Mouse (Mus musculus) intestine, embryonic 14.5 days (tissue): Measurements from ENCODE around the gene Rabgap1l. TPM values are rescaled to one million over a fixed set of nuclear protein-coding genes. Genes with fewer than 3 reads are reported as not detected.

ENCODE experiments used
- ATAC-seq: fragments of 200-750 bp; cut with Nextera tagmentation; replicated peaks from 2 replicates; pipeline ENCODE4 v1.8.0; 2017; ENCODE audit warnings: low read depth, moderate number of reproducible peaks, moderate TSS enrichment, moderate library complexity; ENCODE audit not compliant: low FRiP score, low TSS enrichment
- DNase-seq: peaks from one replicate; pipeline ENCODE4 v3.0.0-alpha.2; 2018; ENCODE audit warnings: low spot score
- H3K27ac ChIP-seq: fragments of 300-500 bp; sonication (generic); 2 replicates; pipeline ENCODE4 v1.5.1; 2014; ENCODE audit warnings: low read depth, mild to moderate bottlenecking, control low read depth
- H3K27me3 ChIP-seq: fragments of 300-500 bp; sonication (generic); replicated peaks from 2 replicates; pipeline ENCODE4 v1.6.1; 2014; ENCODE audit warnings: low read length, control low read depth; ENCODE audit not compliant: control insufficient read depth, insufficient read depth
- H3K36me3 ChIP-seq: fragments of 300-500 bp; sonication (generic); 2 replicates; pipeline ENCODE4 v1.6.1; 2014; ENCODE audit warnings: low read length, control low read depth; ENCODE audit not compliant: control insufficient read depth, insufficient read depth
- H3K4me1 ChIP-seq: fragments of 300-500 bp; sonication (generic); replicated peaks from 2 replicates; pipeline ENCODE4 v1.6.1; 2014; ENCODE audit warnings: low read length, control low read depth, mixed read lengths; ENCODE audit not compliant: control insufficient read depth, insufficient read depth
- H3K4me2 ChIP-seq: fragments of 300-500 bp; sonication (generic); 2 replicates; pipeline ENCODE4 v1.6.1; 2014; ENCODE audit warnings: low read length
- H3K4me3 ChIP-seq: fragments of 300-500 bp; sonication (generic); 2 replicates; pipeline ENCODE4 v1.5.1; 2014; ENCODE audit warnings: low read depth, low read length, control low read depth, mixed read lengths
- H3K9ac ChIP-seq: fragments of 300-500 bp; sonication (generic); 2 replicates; pipeline ENCODE4 v1.6.1; 2014; ENCODE audit warnings: mild to moderate bottlenecking, low read length
- H3K9me3 ChIP-seq: fragments of 300-500 bp; sonication (generic); 2 replicates; pipeline ENCODE4 v1.6.1; 2016; ENCODE audit warnings: low read length, control low read depth; ENCODE audit not compliant: control insufficient read depth
- WGBS: fragments of 180-500 bp; shearing (Covaris S2); extraction: QIAGEN DNeasy Blood & Tissue Kit; methylation state at CpG from one replicate; pipeline ENCODE4 v1.1.7; 2014; 5-methylcytosine and 5-hydroxymethylcytosine counted together
- polyA plus RNA-seq: library from polyadenylated mRNA; unstranded; fragments of >200 nt; fragmentation: Nextera tagmentation; extraction: Ambion mirVana; gene quantifications from 2 replicates; pipeline ENCODE4 v1.2.1, GENCODE M21; 2014

Gene Rabgap1l
- polyA plus RNA-seq, 1 experiment from 2014 or later, result 19.9 TPM

DNA sequence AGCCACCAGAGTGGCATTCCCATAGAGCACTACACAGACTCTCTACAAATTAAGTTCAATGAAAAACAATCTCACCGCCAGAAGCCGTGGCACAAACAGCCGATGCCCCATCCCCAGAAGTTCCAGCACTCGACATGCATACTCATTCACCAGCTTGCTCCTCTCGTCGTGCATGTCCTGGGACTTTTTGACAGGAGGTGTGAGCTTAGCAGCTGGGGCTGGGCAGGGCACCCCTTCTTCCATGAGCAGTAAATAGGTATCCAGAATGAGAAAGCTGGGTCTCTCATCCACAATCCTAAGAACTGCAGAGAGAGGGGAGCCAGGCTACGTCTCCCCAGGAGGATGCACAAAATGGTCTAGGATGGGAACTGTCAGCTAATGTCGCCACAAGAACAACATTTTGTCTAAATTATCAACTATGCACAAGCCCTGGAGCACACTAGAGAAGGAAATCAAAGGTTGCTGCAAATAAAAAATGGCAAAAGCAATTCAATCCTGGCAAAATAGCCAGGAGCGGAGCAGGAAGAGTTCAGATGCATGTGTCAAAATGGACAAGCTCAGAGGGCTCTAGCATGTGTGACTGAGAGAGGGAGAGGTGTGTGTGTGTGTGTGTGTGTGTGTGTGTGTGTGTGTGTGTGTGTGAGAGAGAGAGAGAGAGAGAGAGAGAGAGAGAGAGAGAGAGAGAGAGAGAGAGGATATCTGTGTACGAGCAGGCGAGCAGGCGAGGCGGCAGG, 441.7 kb downstream of the Rabgap1l start:
- ATAC-seq (peak; percentile 49; the same call in 1 of the 2 replicates), DNase-seq (peak; percentile 51)
- no peaks in the 10 kb centered on the region for H3K36me3 ChIP-seq
- peak overlapping the region; percentile 40; the same call in 1 of the 2 replicates for H3K9ac ChIP-seq
- H3K4me2 ChIP-seq, result peak overlapping the region; percentile 56
- peak overlapping the region; percentile 35 for H3K4me3 ChIP-seq
- H3K4me1 ChIP-seq, result peaks cover 8% of the 10 kb centered on the region
- H3K9me3 ChIP-seq, result no peaks in the 10 kb centered on the region
- no peaks in the 10 kb centered on the region for H3K27me3 ChIP-seq
- no peak overlapping the region for H3K27ac ChIP-seq
- WGBS, result 23% methylated on average over 13 of the region's 13 CpGs

DNA sequence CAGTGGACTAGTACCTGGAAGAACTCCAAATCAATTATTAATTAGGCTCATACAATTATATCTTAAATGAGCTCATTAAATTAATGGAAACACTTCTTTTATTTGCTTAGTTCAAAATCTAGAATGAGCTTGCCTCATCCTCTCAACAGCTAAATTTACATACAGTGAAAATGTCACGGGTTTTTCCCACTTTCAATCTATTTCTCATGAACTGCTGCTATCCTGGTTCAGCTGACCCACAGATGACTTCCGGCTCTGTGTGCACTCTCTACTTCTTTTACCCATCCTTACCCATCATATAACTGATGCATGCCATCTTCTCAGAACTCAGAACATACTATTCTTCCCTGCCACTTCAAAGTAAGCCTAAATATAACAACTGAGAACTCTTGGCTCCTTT, 452.4 kb downstream of the Rabgap1l start:
- H3K36me3 ChIP-seq, result no peaks in the 10 kb centered on the region

GRCm38 (mm10) chr1:160339374-160339773, 453.6 kb downstream of the Rabgap1l start:
- WGBS, result 76% methylated on average over 4 of the region's 4 CpGs
- no peak for DNase-seq
- no peak overlapping the region for H3K4me3 ChIP-seq
- H3K4me1 ChIP-seq, result no peaks in the 10 kb centered on the region; the same call in 1 of the 2 replicates
- no peak overlapping the region for H3K4me2 ChIP-seq
- no peak for ATAC-seq
- H3K9me3 ChIP-seq, result no peaks in the 10 kb centered on the region
- no peaks in the 10 kb centered on the region for H3K27me3 ChIP-seq
- no peak overlapping the region for H3K27ac ChIP-seq
- H3K9ac ChIP-seq, result no peak overlapping the region
- H3K36me3 ChIP-seq, result no peaks in the 10 kb centered on the region

More for the DNA sequence above, 452.4 kb downstream of the Rabgap1l start:
- Histone ChIP-seq H3K4me3 (no peak overlapping the region), H3K4me1 (no peaks in the 10 kb centered on the region; the same call in 1 of the 2 replicates), H3K9ac (no peak overlapping the region), H3K9me3 (no peaks in the 10 kb centered on the region), H3K4me2 (no peak overlapping the region), H3K27ac (no peak overlapping the region), H3K27me3 (no peaks in the 10 kb centered on the region)
- ATAC-seq (no peak), DNase-seq (no peak)
- WGBS, result 89% methylated on average over 2 of the region's 2 CpGs

DNA sequence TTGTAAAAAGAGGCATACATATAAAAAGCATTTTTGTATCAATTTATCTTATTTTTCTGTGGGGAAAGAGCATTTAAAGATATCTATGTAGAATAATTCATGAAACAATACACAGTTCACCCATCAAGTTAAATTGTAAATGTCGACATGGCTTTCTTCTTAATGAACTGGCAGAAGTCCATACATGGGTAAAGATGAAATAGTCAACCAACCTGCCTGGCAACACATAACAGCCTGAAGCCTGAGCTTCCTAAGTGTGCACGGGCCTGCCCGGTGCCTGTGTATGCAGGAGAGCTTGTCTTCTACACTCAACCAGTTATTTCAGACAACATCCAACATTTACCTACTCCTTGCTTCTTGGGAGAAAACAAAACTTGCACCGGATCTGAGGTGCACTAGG, 458.2 kb downstream of the Rabgap1l start:
- ATAC-seq, result no peak
- H3K4me3 ChIP-seq, result no peak overlapping the region
- no peaks in the 10 kb centered on the region for H3K36me3 ChIP-seq
- H3K9me3 ChIP-seq, result no peaks in the 10 kb centered on the region
- no peak overlapping the region for H3K9ac ChIP-seq
- H3K4me1 ChIP-seq, result no peaks in the 10 kb centered on the region
- H3K27me3 ChIP-seq, result no peaks in the 10 kb centered on the region
- WGBS, result 79% methylated on average over 4 of the region's 4 CpGs
- no peak for DNase-seq
- H3K4me2 ChIP-seq, result no peak overlapping the region
- no peak overlapping the region for H3K27ac ChIP-seq

DNA sequence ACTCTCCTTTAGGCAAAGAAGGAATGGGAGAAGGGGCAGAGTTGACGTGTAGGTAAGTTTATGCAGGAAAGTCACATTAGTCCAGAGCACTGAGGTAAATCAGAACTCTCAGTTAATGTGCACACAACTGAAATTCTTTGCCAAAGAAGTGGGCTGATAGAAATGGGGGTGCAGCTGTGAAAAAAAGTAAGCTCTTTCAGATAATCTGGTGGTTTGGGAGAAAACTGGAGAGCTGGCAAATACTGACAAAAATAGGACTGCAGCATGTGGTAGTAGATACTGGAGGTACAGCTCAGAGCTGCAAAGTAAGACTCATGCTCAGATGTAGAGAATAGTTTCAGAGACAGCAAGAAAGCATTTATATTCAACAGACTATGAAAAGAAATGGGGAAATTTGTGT, 462.2 kb downstream of the Rabgap1l start:
- 44% methylated on average over 1 of the region's 1 CpGs for WGBS
- H3K4me2 ChIP-seq, result no peak overlapping the region

GRCm38 (mm10) chr1:160330222-160330621, 462.8 kb downstream of the Rabgap1l start:
- H3K27ac ChIP-seq, result no peak overlapping the region
- no peak overlapping the region for H3K4me3 ChIP-seq
- DNase-seq (no peak), ATAC-seq (no peak)
- no peak overlapping the region for H3K9ac ChIP-seq
- H3K9me3 ChIP-seq, result no peaks in the 10 kb centered on the region
- H3K36me3 ChIP-seq, result no peaks in the 10 kb centered on the region
- no peaks in the 10 kb centered on the region for H3K27me3 ChIP-seq
- WGBS, result 54% methylated on average over 2 of the region's 2 CpGs
- no peak overlapping the region for H3K4me2 ChIP-seq
- H3K4me1 ChIP-seq, result 0 out of 2 replicates have a peak, but pooled peaks cover 3% of the 10 kb centered on the region

More for the DNA sequence above, 462.2 kb downstream of the Rabgap1l start:
- Histone ChIP-seq H3K27me3 (no peaks in the 10 kb centered on the region), H3K4me3 (no peak overlapping the region), H3K27ac (no peak overlapping the region), H3K9me3 (no peaks in the 10 kb centered on the region), H3K4me1 (no peaks in the 10 kb centered on the region), H3K9ac (no peak overlapping the region), H3K36me3 (no peaks in the 10 kb centered on the region)
- no peak for DNase-seq
- no peak for ATAC-seq

DNA sequence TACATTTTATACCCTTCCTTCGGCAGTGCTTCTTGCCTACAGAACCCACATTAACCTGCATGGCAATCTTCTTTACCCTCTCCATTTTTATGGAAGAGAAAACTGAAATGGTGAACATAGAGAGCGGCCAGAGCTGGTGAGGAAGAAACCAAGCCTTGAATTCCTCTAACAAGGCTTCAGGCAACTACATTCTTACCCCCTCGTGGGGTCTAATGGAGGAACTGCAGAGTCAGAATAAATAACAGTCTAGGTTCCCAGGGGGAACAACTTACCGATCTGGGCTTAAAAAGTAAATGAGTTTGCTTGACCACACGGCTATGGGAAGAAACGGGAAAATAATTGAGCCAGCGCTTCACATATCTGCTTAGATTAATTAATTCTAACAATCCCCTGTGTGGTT, 463.2 kb downstream of the Rabgap1l start:
- DNase-seq (no peak), ATAC-seq (no peak)
- WGBS, result 75% methylated on average over 7 of the region's 7 CpGs

GRCm38 (mm10) chr1:160327531-160327930, 465.5 kb downstream of the Rabgap1l start:
- DNase-seq (no peak), ATAC-seq (no peak)
- Histone ChIP-seq H3K27ac (no peak overlapping the region), H3K36me3 (no peaks in the 10 kb centered on the region), H3K4me2 (no peak overlapping the region), H3K9ac (no peak overlapping the region), H3K4me3 (no peak overlapping the region), H3K9me3 (no peaks in the 10 kb centered on the region), H3K27me3 (no peaks in the 10 kb centered on the region), H3K4me1 (0 out of 2 replicates have a peak, but pooled peaks cover 3% of the 10 kb centered on the region)
- WGBS, result 63% methylated on average over 1 of the region's 1 CpGs

More for the DNA sequence above, 463.2 kb downstream of the Rabgap1l start:
- H3K9me3 ChIP-seq, result no peaks in the 10 kb centered on the region
- no peak overlapping the region for H3K4me3 ChIP-seq
- no peaks in the 10 kb centered on the region for H3K36me3 ChIP-seq
- H3K4me2 ChIP-seq, result no peak overlapping the region
- no peak overlapping the region for H3K27ac ChIP-seq
- H3K4me1 ChIP-seq, result 0 out of 2 replicates have a peak, but pooled peaks cover 3% of the 10 kb centered on the region
- no peaks in the 10 kb centered on the region for H3K27me3 ChIP-seq
- no peak overlapping the region for H3K9ac ChIP-seq

GRCm38 (mm10) chr1:160325542-160325941, 467.5 kb downstream of the Rabgap1l start:
- H3K27me3 ChIP-seq, result no peaks in the 10 kb centered on the region
- 0 out of 2 replicates have a peak, but pooled peaks cover 3% of the 10 kb centered on the region for H3K4me1 ChIP-seq
- H3K27ac ChIP-seq, result no peak overlapping the region
- ATAC-seq (no peak), DNase-seq (no peak)
- no peak overlapping the region for H3K4me3 ChIP-seq
- no peaks in the 10 kb centered on the region for H3K36me3 ChIP-seq
- no peak overlapping the region for H3K4me2 ChIP-seq
- H3K9me3 ChIP-seq, result no peaks in the 10 kb centered on the region
- 46% methylated on average over 5 of the region's 5 CpGs for WGBS
- no peak overlapping the region for H3K9ac ChIP-seq
